Mouse (Mus musculus) CD4-positive, CD25-positive, alpha-beta regulatory T cell, adult 4 months (primary cell): ENCODE measurements around the gene Fam221b. TPM values are rescaled to one million over a fixed set of nuclear protein-coding genes. Genes with fewer than 3 reads are reported as not detected.

Experiments used
- ATAC-seq: one replicate; pipeline ENCODE4 v1.8.0; 2017
- polyA plus RNA-seq, 2 experiments: library from polyadenylated mRNA; unstranded; fragments of 100-300 nt; shearing (Covaris generic); gene quantifications; one replicate each; pipeline ENCODE4 v1.2.1; 2017

Fam221b gene
- 1 to 10 TPM; 2.4 to 2.6 TPM for polyA plus RNA-seq

- ATAC-seq: peak; percentile 99
These were observed at the start of gene Fam221b, which contains the start of gene Tmem8b for GRCm38 (mm10) chr4:43668782-43669427. TSS of gene Fam221b (minus strand) at chr4:43669145. TSS of gene Tmem8b (plus strand) at chr4:43668971.

GRCm38 (mm10) chr4:43713652-43714219 lies 44.8 kb upstream of the Fam221b start:
- ATAC-seq: no peak

DNA sequence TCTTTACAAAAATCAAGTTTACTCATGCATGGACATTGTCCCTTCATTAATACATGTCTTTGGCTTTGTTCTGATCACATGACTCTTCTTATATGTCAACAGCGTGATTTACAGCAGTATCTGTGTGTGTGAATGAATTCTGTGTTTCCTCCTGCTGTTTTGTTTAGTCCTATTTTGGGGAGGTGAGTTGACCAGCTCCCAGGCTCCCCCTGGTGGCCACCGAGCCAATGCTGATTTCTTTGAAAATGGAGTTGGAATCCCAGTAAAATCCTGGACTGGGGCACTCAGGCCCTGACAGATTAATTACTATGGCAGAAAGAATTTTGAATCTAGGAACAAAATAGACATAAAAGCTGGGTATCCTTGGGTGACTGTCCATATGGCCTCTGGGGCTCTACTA lies 42.9 kb upstream of the Fam221b start:
- peak; percentile 51 for ATAC-seq

- ATAC-seq: no peak
These were observed 40.9 kb upstream of the Fam221b start, which contains the start of gene Olfr71 for GRCm38 (mm10) chr4:43709869-43710268. TSS of gene Olfr71 (minus strand) at chr4:43710255.

DNA sequence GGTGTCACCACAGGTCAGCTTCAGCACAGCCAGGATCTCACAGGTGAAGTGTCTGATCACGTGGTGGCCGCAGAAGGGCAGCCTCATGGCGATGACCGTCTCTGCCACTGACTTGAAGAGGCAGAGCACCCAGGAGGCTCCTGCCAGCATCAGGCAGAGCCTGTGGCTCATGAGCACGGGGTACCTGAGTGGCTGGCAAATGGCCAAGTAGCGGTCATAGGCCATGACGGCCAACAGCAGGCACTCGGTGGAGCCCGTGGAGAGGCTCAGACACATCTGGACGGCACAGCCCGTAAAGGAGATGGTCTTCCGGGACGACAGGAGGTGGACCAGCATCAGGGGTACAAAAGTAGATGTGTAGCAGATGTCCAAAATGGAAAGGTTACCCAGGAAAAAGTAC lies 37.0 kb upstream of the Fam221b start:
- no peak for ATAC-seq

DNA sequence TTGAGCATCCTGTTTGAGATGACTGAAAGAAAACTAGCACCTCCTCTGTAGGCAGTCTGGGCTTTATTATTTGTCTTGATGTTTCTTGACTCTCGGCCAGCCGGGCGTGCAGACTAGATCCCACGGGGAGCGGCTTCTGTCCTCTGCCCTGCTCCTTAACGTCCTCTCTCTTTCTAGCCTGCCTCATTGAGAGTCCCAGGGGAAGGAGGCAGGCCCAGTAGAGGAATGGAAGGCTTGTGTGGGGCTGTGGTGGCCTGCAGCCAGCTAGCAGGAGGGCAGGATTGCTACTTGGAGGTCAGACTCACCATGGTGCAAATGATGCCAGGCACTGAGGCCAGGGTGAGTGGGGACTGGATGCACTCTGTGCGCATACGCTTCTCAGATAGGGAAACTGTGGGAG lies 34.9 kb upstream of the Fam221b start:
- ATAC-seq: no peak

DNA sequence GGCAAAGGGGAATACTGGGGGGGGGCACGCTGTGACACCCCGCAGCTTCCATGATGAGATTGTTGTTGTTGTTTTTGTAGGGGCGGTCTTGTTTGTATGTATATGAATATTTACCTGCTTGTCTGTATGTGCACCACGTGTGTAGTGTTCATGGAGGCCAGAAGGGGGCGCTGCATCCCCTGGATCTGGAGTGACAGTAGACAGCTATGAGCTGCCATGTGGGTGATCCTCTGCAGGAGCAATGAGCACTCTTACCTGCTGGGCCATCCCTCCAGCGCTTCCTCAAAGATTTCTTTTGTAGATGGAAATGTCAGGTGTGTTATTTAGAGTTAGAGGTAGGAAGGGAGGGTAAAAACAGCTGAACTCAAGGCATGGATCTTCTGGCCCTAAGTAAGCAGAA lies 34.5 kb upstream of the Fam221b start:
- ATAC-seq: no peak

- ATAC-seq: no peak
These were observed 31.8 kb upstream of the Fam221b start, which contains the start of gene Olfr70 for GRCm38 (mm10) chr4:43700707-43701106. TSS of gene Olfr70 (minus strand) at chr4:43700807.

DNA sequence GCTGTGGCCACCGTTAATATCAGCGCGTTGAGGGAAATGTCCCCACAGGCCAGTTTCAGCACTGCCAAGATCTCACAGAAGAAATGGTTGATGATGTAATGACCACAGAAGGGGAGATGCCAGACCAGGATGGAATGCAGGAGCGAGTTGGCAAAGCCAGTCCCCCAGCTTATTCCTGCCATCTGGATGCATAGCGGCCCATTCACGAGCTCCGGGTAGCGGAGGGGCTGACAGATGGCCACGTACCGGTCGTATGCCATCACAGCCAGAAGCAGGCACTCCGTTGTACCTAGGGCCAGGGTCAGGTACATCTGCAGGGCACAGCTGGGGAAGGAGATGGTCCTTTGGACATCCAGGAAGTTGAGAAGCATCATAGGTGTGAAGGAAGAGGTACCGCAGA lies 27.6 kb upstream of the Fam221b start:
- no peak for ATAC-seq

- ATAC-seq: no peak
These were observed 26.3 kb upstream of the Fam221b start for GRCm38 (mm10) chr4:43695249-43695671.

GRCm38 (mm10) chr4:43694439-43695248 lies 25.7 kb upstream of the Fam221b start:
- no peak for ATAC-seq

GRCm38 (mm10) chr4:43693806-43694241 lies 24.9 kb upstream of the Fam221b start:
- ATAC-seq: no peak

DNA sequence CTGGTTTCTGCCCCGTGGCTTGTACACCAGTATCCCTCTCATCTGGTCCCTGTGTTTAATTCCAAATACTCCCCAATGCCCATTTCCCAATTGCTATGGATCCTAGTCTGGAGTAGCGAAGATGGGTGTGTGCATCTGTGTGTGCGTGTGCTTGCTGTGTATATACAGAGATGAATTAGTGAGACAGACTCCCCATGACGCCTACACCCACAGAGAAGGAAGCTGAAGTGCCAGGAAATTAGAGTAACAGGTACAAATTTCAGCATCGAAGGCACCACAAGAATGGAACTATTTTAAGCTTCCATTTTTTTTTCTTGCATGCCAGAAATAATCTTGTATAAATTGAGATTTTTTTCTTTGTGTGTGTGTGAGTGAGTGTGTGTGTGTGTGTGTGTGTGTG lies 22.1 kb upstream of the Fam221b start:
- no peak for ATAC-seq

DNA sequence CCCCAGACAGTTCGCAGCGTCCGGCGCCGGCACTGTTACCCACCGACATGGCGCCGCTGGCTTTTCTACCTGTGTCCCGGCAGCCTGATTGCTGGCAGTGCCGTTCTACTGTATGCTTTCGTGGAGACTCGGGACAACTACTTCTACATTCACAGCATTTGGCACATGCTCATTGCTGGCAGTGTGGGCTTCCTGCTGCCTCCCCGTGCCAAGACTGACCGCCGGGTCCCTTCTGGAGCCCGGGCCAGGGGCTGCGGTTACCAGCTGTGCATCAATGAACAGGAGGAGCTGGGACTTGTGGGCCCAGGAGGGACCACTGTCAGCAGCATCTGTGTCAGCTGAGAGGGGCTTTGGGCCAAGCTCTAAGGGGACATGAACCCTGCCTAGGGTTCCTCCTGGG lies 21.1 kb upstream of the Fam221b start:
- no peak for ATAC-seq

- ATAC-seq: no peak
These were observed 10.6 kb upstream of the Fam221b start for GRCm38 (mm10) chr4:43679416-43680043.

- no peak for ATAC-seq
These were observed 9.6 kb upstream of the Fam221b start for GRCm38 (mm10) chr4:43678541-43678940.

- ATAC-seq: no peak
These were observed 6.7 kb upstream of the Fam221b start for GRCm38 (mm10) chr4:43675608-43676007.

DNA sequence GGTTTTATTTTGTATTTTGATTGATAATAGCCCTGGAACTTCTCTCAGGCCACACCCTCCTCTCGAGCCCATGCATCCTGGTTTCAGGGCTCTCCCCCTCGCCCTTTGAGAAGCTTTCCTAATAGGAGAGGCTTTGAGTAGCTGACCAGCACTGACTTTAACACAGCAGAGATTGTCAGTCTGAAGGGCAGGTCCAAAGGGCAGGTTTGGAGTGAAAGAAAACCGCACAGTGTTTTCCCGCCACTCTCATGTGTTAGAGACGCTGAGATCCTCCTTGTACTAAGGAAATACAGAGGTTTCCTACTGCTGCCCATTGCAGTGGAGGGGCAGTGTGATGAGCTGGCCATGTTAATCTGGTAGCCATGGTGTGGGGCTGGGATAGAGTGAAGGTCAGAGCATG lies 6.0 kb upstream of the Fam221b start:
- no peak for ATAC-seq

- ATAC-seq: no peak
These were observed 4.8 kb upstream of the Fam221b start for GRCm38 (mm10) chr4:43673703-43674102.

DNA sequence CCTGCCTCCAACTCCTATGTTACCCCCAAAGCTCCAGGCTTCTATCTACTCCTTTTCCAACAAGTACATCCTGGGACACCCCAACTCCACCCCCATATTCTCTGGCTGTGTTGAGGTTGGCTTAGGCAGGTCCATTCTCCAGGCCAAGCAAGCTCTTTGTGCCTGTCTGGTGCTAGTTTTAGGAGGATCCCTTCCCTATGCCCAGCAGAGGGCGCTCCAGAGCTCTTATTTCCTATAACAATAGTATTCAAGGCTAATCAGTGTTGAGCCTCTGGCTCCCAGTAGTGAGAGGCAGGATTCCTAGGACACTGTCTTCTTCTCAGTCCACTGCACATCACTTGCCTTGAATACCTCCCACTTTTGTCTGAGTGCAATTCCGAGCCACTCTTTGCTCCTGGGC lies 3.1 kb upstream of the Fam221b start:
- ATAC-seq: no peak

DNA sequence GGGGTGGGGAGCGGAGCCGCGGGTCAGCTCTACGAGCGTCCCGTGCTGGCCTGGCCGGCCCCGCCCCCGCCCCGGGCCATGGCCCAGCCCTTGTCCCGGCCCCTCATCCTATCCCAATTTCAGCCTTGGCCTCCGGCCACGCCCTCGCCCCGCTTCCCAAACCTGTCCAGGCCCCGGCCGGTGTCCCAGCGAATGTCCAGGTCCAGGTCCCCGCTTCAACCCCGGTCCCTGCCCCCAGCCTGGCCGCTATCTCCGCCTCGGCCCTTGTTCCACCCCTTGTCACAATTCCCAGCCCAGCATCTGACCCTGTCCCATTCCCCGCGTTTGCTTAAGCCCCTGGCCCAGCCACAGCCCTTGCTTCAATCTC lies 466 bp upstream of the Fam221b start:
- no peak for ATAC-seq

GRCm38 (mm10) chr4:43666412-43666811 lies 2.5 kb downstream of the Fam221b start:
- ATAC-seq: no peak

DNA sequence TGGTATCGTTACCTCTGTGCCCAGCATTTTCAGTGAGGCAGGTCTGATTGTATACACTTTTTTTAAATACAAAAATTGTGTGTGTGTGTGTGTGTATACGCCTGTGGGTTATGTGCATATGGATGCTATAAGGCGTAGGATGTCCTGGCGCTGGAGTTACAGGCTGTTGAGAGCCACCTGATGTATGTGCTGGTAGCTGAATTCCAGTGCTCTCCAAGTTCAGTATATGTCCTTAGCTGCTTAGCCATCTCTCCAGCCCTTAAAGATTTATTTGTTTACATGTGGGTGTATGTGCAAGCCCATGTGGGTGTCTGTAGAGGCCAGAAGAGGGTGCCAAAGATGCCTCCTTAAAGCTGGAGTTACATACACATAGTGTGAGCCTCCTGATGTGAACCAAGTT lies 11.8 kb downstream of the Fam221b start:
- ATAC-seq: no peak
